Mouse (Mus musculus): ENCODE data around the gene Rbms3.

GRCm38 (mm10) chr9:116613276-116613675, 1016.4 kb downstream of the Rbms3 start:
- TF ChIP-seq POLR2A (IDR thresholded peaks at IDR 0.05; ENCODE audit: low read depth, low read length) (no peak), CTCF (conservative IDR thresholded peaks at IDR 0.05 in 1 of 2, IDR thresholded peaks at IDR 0.05 in 1 of 2; ENCODE audit: low read depth in 2 of 2, low read length in 2 of 2) (no peak), MAFK (IDR thresholded peaks at IDR 0.05; ENCODE audit: insufficient replicate concordance, low read length) (no peak), RAD21 (IDR thresholded peaks at IDR 0.05; ENCODE audit: low read depth, low read length) (no peak), NELFE (IDR thresholded peaks at IDR 0.05; ENCODE audit: low read depth, low read length) (no peak), RCOR1 (conservative IDR thresholded peaks at IDR 0.05; ENCODE audit: low read depth, low read length) (no peak), USF1 (IDR thresholded peaks at IDR 0.05; ENCODE audit: low read depth, low read length) (no peak), MAX (IDR thresholded peaks at IDR 0.05; ENCODE audit: low read length) (no peak), EP300 (IDR thresholded peaks at IDR 0.05; ENCODE audit: low read length) (no peak), BHLHE40 (IDR thresholded peaks at IDR 0.05; ENCODE audit: low read depth, low read length) (no peak), TBP (conservative IDR thresholded peaks at IDR 0.05; ENCODE audit: low read depth, low read length) (no peak), ZKSCAN1 (IDR thresholded peaks at IDR 0.05; ENCODE audit: borderline replicate concordance, low read depth, low read length) (no peak)
